Mouse (Mus musculus): ENCODE data around the gene Tlr8. TPM values are rescaled to one million over a fixed set of nuclear protein-coding genes. Genes with fewer than 3 reads are reported as not detected.

The Tlr8 gene
- polyA plus RNA-seq, 1 experiment: 1.6 TPM

- DNase-seq: peak; percentile 50
- WGBS: 3% methylated on average over 25 of the region's 25 CpGs
- peak overlapping the region; percentile 96 for H3K27ac ChIP-seq (ENCODE audit: control insufficient read depth, insufficient read depth, low read length)
- peaks cover 21% of the 10 kb centered on the region for H3K4me1 ChIP-seq (replicated peaks; ENCODE audit: control insufficient read depth, insufficient read depth, low read length)
- peaks cover 13% of the 10 kb centered on the region for H3K36me3 ChIP-seq (ENCODE audit: control insufficient read depth, insufficient read depth, low read length)
- TF ChIP-seq CTCF (IDR thresholded peaks at IDR 0.05; ENCODE audit: borderline replicate concordance, control insufficient read depth, extremely low read depth, insufficient read depth, low read length, poor library complexity) (no peak), POLR2A (IDR thresholded peaks at IDR 0.05; ENCODE audit: control insufficient read depth, extremely low read depth, insufficient read depth, low read length, poor library complexity) (no peak)
- H3K4me3 ChIP-seq (ENCODE audit: control insufficient read depth, insufficient read depth, low read length): peak overlapping the region; percentile 97
- H3K27me3 ChIP-seq (ENCODE audit: control insufficient read depth, insufficient read depth, low read length): no peaks in the 10 kb centered on the region
Measured at GRCm38 (mm10) chrX:167207741-167208505, 56.2 kb downstream of the Tlr8 start.

- DNase-seq: no peak
- no peak overlapping the region for H3K4me3 ChIP-seq (ENCODE audit: control insufficient read depth, insufficient read depth, low read length)
- H3K27me3 ChIP-seq (ENCODE audit: control insufficient read depth, insufficient read depth, low read length): no peaks in the 10 kb centered on the region
- peaks cover 13% of the 10 kb centered on the region for H3K36me3 ChIP-seq (ENCODE audit: control insufficient read depth, insufficient read depth, low read length)
- WGBS: 16% methylated on average over 8 of the region's 8 CpGs
- 0 out of 2 replicates have a peak overlapping the region, but pooled peaks have one; percentile 47 for H3K27ac ChIP-seq (ENCODE audit: control insufficient read depth, insufficient read depth, low read length)
- H3K4me1 ChIP-seq (replicated peaks; ENCODE audit: control insufficient read depth, insufficient read depth, low read length): peaks cover 10% of the 10 kb centered on the region
- TF ChIP-seq CTCF (IDR thresholded peaks at IDR 0.05; ENCODE audit: borderline replicate concordance, control insufficient read depth, extremely low read depth, insufficient read depth, low read length, poor library complexity): no peak
Measured at GRCm38 (mm10) chrX:167205813-167206520, 58.2 kb downstream of the Tlr8 start.

DNA sequence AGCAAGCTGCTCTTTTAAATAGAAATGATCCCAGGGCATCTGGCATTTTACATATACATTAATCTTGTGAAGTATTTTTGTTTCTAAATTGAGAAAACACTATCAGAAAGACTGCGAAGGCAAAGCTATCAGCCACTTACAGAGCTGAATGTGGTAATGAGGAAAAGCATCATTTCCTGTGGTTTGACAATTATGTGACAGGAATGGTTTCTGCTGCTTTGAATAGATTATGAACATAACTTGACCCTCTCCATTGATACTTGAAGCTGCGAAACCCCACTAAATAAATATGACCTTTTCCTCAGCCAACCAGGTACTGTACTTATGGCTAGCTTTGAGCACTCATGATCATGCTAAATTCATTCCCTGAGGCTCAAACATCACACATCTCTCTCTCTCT, 62.8 kb downstream of the Tlr8 start:
- no peaks in the 10 kb centered on the region for H3K27me3 ChIP-seq (ENCODE audit: control insufficient read depth, insufficient read depth, low read length)
- H3K4me3 ChIP-seq (ENCODE audit: control insufficient read depth, insufficient read depth, low read length): no peak overlapping the region
- WGBS: 16% methylated on average over 2 of the region's 2 CpGs
- TF ChIP-seq POLR2A (IDR thresholded peaks at IDR 0.05; ENCODE audit: control insufficient read depth, extremely low read depth, insufficient read depth, low read length, poor library complexity): no peak
- no peak for TF ChIP-seq CTCF (IDR thresholded peaks at IDR 0.05; ENCODE audit: borderline replicate concordance, control insufficient read depth, extremely low read depth, insufficient read depth, low read length, poor library complexity)
- peaks cover 2% of the 10 kb centered on the region for H3K4me1 ChIP-seq (replicated peaks; ENCODE audit: control insufficient read depth, insufficient read depth, low read length)
- no peak overlapping the region for H3K27ac ChIP-seq (ENCODE audit: control insufficient read depth, insufficient read depth, low read length)
- peaks cover under 1% of the 10 kb centered on the region for H3K36me3 ChIP-seq (ENCODE audit: control insufficient read depth, insufficient read depth, low read length)
- DNase-seq: no peak

DNA sequence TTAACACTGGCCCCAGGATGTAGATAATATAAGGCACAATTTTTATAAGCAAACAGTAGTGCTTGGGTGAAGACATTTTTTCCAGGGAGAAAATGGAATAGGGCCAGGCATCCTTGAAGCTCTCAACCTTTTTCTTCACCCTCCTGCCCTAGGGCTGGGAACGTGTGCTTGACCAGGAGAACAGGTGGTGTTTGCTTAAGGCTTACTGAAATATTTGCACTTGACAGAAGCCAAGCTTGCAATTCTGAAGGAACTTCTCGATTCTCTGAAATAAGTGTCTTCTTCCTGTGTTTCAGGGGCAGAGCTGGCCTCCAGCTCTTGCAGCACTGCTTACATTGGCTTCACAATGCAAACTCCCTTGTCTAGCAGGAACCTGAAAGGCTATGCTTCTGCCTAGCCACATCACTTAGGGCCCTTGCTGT, 68.9 kb downstream of the Tlr8 start:
- Histone ChIP-seq H3K36me3 (ENCODE audit: control insufficient read depth, insufficient read depth, low read length) (no peaks in the 10 kb centered on the region), H3K27ac (ENCODE audit: control insufficient read depth, insufficient read depth, low read length) (no peak overlapping the region), H3K4me1 (replicated peaks; ENCODE audit: control insufficient read depth, insufficient read depth, low read length) (no peaks in the 10 kb centered on the region), H3K4me3 (ENCODE audit: control insufficient read depth, insufficient read depth, low read length) (no peak overlapping the region), H3K27me3 (ENCODE audit: control insufficient read depth, insufficient read depth, low read length) (no peaks in the 10 kb centered on the region)
- no peak for TF ChIP-seq POLR2A (IDR thresholded peaks at IDR 0.05; ENCODE audit: control insufficient read depth, extremely low read depth, insufficient read depth, low read length, poor library complexity)
- TF ChIP-seq CTCF (IDR thresholded peaks at IDR 0.05; ENCODE audit: borderline replicate concordance, control insufficient read depth, extremely low read depth, insufficient read depth, low read length, poor library complexity): no peak
- no peak for DNase-seq
- WGBS: 41% methylated on average over 2 of the region's 2 CpGs

Other genes starting within 250 kb of the Tlr8 start
- gene Tmsb4x, start 55.0 kb downstream of the Tlr8 start, polyA plus RNA-seq (2012; rRNA removed): 442 and 583 TPM in 2 replicates
- 1.8 and 2.5 TPM in 2 replicates for gene Tlr7, start 66.2 kb upstream of the Tlr8 start, polyA plus RNA-seq (2012; rRNA removed)
- gene Prps2, start 118.4 kb upstream of the Tlr8 start, polyA plus RNA-seq (2012; rRNA removed): 141 and 187 TPM in 2 replicates